Mouse (Mus musculus) B cell, adult 62 days (primary cell): ENCODE results near the gene Gm37240. TPM values are rescaled to one million over a fixed set of nuclear protein-coding genes. Genes with fewer than 3 reads are reported as not detected.

Experiments used
- total RNA-seq: library from RNA; stranded (reverse); gene quantifications from 4 replicates; pipeline ENCODE4 v1.2.4, GENCODE M21; 2023

Gene Gm37240
- 2.7 to 6.5 TPM (median 3.4 TPM) in 4 replicates for total RNA-seq

GRCm38 (mm10) chr3:85887239-85887827, at the start of gene Gm37240, which contains the start of gene Glt28d2:
Gm37240 (minus strand) TSS chr3:85887518.
Glt28d2 (minus strand) TSS chr3:85887516.

GRCm38 (mm10) chr3:85817191-85817590, 70.1 kb downstream of the Gm37240 start, which contains the start of gene Fam160a1:
Fam160a1 (minus strand) TSS chr3:85817291.

GRCm38 (mm10) chr3:85573864-85574830, 313.2 kb downstream of the Gm37240 start, which contains the start of gene Gatb:
Gatb (plus strand) TSS chr3:85574119.

GRCm38 (mm10) chr3:84814762-84815381, 1072.4 kb downstream of the Gm37240 start, which contains the start of gene Fbxw7:
Fbxw7 (plus strand) TSS chr3:84815268.

GRCm38 (mm10) chr3:84593274-84593673, 1294.0 kb downstream of the Gm37240 start, which contains the start of gene Tigd4:
Tigd4 (plus strand) TSS chr3:84593574.

GRCm38 (mm10) chr3:84582023-84582912, 1305.0 kb downstream of the Gm37240 start, which contains the start of gene Arfip1:
Arfip1 (minus strand) TSS chr3:84582625.

GRCm38 (mm10) chr3:84480006-84480897, 1407.1 kb downstream of the Gm37240 start, which contains the start of gene Fhdc1:
Fhdc1 (minus strand) TSS chr3:84480429.

Other genes with a start within 250 kb of the Gm37240 start
- gene Fam160a1, start 70.2 kb downstream of the Gm37240 start, total RNA-seq: 1.9 to 2.7 TPM (median 2.4 TPM) in 4 replicates
- 1.0 to 1.8 TPM (median 1.4 TPM) in 4 replicates for gene Glt28d2, start within 50 bp of the Gm37240 start, total RNA-seq
- 0.12 to 0.56 TPM (median 0.25 TPM) in 4 replicates for gene Sh3d19, start 83.6 kb upstream of the Gm37240 start, total RNA-seq
- gene Prss48, start 115.0 kb upstream of the Gm37240 start, total RNA-seq: not detected in 4 replicates